Mouse (Mus musculus) heart, adult 2 months (tissue): ENCODE data around the gene Olfml2a.

ENCODE experiments used
- CTCF ChIP-seq: fragments of 200-600 bp; IDR thresholded peaks from 2 replicates; pipeline ENCODE4 v1.8.1; 2022; ENCODE audit warnings: antibody characterized with exemption, mild to moderate bottlenecking, moderate library complexity
- POLR2A ChIP-seq: fragments of 200-500 bp; IDR thresholded peaks from 2 replicates; pipeline ENCODE4 v1.6.1; 2011; ENCODE audit warnings: mild to moderate bottlenecking, low read depth, low read length, control low read depth; ENCODE audit not compliant: insufficient read depth

- TF ChIP-seq CTCF = no peak
- TF ChIP-seq POLR2A = no peak
Measured at GRCm38 (mm10) chr2:39008350-39008851, 76.6 kb downstream of the Olfml2a start.
